Mouse (Mus musculus): ENCODE measurements at regions not wholly inside any gene's neighbourhood (a gene's known extent, or its start where the extent isn't known, plus 50 kb on each side); places are given as distances from the start of the nearest gene placed in this dataset.
A peak's percentile ranks its signal among the peaks of the same experiment; 100 is the strongest.

DNA sequence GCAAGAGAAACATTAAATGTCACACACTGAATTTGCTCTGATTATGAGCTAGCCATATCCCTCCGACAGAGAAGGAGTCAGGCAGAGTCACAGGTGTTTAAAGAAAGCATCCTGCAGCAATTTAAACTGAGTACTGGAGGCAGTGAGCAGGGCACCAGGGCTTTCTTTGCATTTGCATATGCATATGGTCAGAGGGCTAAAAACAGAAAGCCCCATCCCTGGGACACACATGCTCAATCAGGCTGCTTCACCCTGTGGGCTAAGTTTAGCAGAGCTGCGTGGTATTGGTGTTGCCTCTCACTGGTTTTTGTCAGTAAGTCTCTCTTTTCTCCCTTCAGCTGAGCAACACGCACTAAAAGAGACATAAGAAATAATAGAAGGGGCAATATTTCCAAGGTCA lies 289.9 kb upstream of the Rps6ka3 start:
- no peak for DNase-seq (ENCODE audit: low spot score)

DNA sequence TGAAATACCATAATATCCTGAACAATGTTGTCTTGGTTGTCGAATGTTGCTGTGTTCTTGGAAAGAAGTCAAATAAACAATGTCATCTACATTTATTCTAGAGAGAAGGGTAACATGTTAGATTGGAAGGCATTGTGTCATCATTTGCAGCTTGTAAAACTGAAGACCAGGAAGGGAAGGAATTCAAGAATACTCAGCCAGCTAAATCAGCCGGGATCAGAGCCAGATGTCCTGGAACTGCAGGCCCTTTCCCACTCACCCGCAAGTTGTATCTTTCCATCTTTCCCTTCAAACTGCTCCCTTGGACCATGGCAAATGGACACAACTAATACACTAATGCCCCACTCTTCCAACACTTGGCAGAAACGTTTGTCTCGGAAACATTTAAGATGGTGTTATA lies 288.7 kb upstream of the Rps6ka3 start:
- DNase-seq (ENCODE audit: low spot score) = no peak

DNA sequence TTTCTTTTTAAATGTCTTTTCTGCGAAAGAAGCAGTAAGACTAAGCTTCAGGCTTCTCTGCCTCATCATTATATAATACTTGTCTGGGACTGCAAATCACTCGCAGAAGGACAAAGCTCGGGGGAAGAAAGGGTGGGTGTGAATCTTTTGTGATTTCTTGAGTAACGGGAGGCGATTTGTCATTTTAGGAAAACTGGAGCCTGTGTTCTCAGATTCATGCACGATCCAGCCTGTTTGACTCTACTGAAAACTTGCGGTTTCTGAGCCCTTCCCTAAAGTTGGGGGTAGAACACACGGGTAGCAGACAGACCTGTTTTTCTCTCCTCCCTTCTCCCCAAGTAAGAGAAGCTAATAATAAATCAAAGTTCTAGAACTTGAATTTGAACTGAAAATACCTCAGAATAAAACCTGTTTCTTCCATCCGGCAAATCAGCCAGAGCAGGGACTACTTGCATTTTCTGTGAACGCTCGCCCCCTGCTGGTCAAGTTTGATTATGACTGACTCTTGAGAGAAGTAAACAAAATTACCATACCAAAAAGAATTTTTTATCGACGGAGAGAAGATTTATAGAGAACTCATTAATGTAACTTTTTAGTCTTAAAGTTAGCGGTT lies 288.2 kb upstream of the Rps6ka3 start:
- DNase-seq (ENCODE audit: low spot score) = peak; percentile 47

DNA sequence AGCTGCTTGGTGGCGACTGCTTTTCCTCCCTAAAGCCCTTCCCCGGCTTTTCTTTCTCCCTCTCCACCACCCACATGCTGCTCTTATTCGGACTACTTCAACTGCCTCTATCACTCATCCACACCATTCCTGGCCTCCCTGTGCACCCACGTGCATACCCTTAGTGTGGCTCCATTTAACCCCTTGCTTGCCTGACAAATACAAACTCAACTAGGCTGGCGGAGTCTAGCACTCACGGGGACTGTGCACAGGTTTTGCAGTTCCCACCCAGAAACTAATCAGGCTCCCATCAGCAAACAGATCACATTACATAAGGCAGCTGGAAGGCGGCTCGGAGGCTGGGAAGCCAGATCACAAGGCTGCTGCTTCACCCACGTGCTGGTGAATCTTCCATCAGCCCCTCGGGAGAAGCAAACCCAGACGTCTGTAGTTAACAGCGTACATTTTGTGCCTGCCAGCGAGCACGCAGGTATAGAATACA lies 287.0 kb upstream of the Rps6ka3 start:
- DNase-seq (ENCODE audit: low spot score) = peak; percentile 27

DNA sequence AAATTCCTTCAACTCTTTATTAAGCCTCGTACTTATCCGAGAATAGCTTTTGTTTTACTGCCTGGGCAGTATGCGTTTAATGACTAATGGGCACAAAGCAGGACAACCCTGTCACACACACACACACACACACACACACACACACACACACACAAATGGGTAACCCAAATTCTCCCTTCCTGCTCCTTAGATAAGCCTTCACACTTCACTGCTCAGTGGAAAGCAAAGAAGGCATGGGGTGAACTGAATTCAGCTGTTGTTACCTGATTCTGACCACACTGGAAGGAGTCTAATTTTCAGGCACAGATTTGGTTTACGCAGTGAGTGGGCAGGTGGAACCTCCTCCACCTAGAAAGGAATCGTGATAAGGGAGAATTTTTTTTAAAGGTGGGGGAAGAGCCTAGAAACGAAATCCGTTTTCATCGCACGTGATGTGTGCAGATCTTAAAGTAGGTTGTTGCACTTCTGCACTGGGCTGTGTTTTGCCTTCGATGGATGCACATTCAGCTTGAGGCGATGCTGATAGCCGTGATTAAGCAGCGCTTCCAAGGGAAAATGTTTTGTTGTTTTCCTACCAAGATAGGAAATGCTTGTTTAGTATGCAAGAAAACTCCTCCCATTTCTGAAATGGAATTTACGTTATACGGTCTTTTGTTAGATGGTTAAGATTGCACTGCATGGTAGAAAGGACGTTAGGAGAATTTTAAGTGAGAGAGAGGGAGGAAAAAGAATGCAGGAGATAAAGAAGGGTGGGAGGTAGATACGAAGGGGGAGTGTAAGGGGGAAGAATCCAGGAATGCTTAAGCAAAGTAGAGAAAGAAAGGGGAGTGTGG lies 286.2 kb upstream of the Rps6ka3 start:
- DNase-seq (ENCODE audit: low spot score) = no peak

DNA sequence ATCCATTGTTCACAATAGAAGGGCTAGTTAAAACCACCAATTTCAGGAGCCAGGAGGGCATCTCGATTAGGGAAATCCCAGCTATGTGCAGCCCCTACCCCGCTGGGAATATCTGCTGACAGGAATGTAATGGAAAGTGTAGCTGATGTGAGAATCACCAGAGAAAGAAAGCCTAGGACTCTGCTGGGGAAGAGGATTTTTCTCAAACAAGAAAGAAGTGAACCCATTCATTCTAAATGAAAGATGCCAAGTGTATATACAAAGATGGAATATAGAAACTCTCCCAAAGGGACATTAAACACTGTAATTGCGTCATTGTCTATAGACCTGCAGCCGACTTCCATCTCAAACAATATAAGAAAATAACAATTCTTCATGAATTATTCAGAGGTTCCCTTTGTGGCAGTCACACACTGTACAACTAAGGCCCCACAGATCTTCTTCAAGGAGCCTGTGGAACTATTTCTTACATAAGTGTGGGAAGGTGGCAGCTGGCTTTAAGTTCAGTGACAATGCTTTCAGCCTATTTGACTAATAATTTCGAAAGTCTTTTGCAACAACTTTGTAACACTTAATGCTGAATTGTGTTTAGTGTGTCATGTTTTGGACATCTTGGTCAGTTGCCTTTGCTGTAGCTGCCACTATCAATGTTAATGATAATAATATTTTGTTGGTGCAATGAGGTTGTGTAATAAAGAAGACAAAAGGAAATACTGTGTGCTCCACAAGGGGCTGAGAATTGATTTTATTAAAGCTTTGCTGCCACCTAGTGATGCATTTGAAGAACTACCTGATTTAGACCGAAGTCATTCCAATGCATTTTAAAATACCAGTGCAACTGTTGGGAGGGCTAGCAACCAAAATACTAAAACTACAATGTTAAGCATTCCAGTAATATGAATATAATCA lies 285.4 kb upstream of the Rps6ka3 start:
- DNase-seq (ENCODE audit: low spot score) = peak; percentile 29

DNA sequence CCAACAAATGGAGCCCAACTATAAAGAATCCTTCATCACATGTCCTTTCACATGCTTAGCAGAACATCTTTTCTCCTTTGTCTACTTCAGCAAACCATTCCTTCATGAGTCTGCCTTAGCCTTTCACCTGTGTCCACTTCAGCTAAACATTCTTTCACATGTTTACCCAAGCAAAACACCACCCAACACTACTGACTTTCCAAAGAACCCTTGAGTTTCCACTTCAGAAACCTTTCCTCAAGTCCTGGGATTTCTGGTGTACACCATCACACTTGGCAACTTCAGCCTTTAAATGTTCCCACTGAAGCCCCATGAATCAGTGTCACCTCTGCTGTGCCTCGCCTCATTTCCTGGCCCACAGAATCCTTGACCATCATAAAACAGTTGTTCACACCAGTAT lies 278.2 kb upstream of the Rps6ka3 start:
- no peak for DNase-seq (ENCODE audit: low spot score)

DNA sequence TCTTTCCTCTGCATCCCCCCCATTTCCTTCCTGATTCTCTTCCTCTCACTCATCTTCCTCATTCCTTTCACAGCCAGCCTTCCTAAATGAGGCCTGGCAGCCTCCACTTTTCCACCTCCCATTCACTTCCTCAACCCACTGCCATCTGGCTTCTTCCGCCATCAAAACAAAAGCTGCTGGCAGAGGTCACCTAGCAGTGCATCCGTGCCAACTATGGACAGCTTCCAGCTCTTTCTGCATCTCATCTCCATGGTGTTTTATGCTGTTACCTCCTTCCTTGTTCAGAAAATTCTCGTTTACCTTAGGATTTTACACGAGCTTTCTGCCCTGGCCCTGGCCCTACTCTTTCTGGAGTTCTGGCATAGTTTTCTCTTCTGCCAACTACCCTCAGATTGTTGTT lies 262.9 kb upstream of the Rps6ka3 start:
- DNase-seq (ENCODE audit: low spot score) = no peak

DNA sequence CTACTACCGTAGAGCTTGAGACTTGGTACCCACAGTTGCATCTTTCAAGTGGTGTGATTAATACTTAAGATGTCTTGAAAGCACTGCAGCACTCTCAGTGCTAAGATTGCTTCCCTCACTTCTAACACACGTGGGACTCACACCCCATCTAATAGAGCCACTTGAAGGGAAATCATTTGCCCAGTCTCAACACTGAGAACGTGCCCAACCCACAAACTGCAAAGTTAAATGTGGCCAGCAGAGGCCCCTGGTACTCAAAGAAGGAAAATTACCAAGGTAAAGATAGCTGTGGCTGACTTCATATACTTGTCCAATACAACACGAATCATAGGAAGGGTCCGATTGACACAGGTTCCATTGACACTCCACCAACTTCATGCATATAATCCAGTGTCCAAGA lies 238.4 kb upstream of the Rps6ka3 start:
- DNase-seq (ENCODE audit: low spot score) = no peak

DNA sequence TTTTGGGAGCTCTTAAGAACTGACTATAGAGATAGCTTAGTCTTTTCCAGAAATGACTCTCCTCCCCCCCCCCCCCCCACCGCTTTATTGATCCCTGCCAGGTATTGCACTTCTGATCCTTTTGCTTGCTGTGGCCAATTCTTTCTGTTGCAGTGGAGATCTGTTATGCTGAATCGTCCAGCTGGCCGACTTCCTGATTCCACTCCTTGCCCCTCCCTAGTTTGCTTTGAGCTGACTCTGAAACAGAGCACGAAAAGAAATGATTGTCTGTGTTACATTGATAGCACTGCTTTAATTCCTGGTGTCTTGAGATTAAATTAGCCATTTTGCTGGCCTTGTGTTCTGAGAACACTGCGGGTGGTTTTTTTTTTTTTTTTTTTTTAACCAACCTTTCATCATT lies 233.5 kb upstream of the Rps6ka3 start:
- no peak for DNase-seq (ENCODE audit: low spot score)

DNA sequence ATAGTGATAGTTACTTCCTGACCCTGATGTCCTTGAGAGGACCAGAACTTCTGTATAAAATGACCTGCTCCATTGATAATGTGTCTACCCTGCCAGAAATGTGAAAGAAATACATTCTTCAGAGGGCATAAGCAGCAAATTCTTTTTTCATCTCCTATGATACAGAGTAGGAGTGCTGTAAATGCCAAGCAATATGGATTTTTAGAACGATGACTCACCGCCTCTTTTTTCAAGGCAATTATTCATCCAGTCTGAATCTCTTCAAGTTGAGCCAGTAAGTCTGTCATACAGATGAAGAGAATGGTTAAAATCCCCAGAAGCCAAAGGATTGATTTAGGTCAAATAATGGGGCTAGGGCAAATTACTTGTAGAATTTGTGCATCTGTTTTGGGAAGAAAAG lies 225.4 kb upstream of the Rps6ka3 start:
- DNase-seq (ENCODE audit: low spot score) = no peak

DNA sequence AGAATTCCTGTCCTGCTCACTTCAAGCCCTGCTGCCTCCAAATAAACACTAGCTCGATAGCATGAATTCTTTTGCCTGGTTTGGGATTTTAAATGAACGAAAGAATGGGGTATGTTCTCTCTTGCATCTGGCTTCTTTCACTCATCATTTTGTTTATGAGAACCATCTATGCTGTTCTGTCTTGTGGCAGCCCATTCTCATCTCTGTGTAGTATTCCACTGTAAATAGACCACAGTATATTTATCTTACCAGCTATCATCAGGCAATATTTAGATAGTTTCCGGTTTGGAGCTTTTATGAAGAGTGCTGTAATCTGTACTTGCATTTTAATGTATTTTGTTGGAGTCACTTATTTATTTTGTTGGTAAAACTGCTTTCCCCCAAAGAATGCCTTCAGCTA lies 222.4 kb upstream of the Rps6ka3 start:
- DNase-seq (ENCODE audit: low spot score) = no peak

DNA sequence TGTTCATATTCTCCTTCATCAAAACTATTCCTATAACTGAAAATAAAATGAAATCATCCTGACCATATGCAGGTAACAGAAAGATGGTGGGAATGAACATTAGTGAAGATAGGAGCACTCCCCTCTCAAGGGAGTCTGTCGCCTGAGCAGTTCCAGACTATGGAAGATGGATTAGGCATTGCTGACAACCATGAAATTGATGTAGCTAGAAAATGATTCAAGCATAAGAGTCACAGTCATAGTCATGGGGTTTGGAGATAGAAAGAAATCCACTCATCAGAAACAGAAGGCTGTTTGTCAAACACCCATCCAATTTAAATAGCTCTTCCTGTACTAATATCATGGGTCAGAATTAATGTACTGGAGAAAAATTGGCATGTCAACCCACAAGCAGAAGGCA lies 191.2 kb upstream of the Rps6ka3 start:
- no peak for DNase-seq (ENCODE audit: low spot score)

DNA sequence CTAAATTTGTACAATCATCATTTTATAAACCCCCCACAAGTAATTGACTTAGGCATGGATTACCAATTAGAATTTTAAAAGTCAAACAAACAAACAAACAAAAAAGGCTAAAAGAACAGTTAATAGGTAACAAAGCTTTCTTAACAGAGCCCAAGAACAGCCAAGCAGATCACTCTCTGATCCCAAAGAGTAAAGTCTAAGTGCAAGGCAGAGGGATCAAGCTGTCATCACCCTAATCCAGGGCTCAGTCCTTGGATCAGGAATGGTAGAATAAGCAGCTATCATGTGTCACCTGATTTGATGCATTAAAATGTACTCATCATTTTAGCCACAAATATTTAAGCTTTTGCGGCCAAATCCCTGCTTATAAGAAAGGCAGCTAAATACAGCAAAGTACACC lies 183.8 kb upstream of the Rps6ka3 start:
- DNase-seq (ENCODE audit: low spot score) = no peak

DNA sequence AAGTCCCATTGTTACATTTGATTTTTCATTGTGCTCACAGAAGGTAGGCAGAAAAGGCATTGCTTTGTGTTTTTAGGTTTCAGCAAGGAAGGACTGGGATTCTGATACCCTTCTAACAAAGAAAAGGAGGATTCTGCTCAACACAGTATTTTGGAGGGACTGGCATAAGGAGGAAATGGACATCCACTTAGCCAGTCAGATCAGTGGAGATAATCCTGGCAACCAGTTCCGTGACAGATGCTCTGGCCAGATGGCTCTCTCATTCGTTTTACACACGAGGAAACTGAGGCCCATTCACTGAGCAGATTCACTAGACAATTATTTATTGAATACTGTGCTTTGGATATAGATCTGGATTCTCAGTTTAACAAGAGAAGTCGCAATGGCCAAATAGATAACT lies 178.2 kb upstream of the Rps6ka3 start:
- DNase-seq (ENCODE audit: low spot score) = no peak

DNA sequence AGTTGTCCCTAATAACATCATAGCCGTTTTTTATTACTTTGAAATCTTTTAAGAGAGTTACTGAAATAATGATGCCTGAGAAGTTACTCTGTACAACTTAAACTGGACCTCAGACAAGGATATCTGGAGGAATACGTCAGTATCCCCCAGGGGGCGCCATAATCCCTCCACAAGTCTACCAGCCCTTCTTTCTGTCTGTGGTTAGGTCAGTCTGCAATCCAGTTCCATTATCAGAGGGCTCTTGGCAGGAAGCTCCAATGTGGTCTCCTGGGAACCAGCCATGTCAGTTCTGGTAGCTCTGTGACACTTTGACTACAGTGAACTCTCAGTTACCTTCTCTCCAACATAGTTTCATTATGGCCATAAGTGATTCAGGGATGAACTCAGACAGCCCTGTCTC lies 166.7 kb upstream of the Rps6ka3 start:
- DNase-seq (ENCODE audit: low spot score) = no peak

DNA sequence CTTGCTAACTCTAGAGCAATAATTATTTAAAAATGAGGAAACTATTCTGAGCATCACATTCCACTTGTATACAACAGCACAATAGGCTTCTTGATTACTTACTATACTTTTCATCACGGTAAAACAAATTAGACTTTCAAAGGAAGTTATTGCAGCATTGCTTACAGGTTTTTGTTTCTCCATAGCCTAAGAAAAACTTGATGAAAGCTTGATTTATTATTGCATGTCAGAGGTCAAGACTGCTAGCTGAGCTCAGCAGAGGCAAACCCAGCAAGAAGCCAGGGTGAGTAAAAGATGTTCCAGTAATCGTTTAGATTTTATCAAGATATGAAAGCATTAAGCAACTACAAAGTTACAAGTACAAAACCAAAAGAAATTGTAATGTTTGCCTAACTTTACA lies 162.2 kb upstream of the Rps6ka3 start:
- no peak for DNase-seq (ENCODE audit: low spot score)

DNA sequence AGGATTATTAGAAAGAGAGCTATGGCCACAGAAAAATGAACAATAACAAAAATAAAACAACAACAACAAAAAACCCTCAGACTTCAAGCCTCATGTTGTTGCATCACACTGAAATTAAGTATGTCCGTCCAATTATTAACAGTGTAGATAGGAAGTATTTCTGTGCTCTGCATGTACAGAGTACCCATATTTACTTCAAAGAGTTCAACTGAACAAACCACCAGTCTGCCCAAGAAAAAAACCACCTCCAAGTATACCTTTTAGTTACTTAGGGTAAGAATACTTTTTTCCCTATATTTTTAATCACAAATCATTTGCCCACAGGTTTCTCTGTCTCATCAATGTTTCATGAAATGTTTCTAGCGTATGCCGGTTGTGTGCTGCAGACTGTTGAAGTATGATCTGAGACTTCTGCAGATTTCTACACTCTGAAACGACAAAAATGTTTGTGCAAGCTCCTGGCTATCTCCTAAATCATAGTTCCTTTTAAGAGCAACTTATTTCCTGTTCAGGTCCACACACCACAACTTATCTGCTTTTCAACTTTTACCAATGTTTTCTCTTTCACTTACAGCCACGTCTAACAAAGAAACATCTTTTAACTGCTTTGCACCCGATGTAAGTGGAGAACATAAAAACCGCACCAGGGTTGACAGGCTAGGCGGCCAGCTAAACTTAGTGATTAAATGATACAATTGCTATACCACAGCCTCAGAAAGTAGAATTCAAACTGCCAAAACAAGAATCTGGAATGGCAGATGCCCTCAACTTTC lies 154.2 kb upstream of the Rps6ka3 start:
- DNase-seq (ENCODE audit: low spot score) = no peak

DNA sequence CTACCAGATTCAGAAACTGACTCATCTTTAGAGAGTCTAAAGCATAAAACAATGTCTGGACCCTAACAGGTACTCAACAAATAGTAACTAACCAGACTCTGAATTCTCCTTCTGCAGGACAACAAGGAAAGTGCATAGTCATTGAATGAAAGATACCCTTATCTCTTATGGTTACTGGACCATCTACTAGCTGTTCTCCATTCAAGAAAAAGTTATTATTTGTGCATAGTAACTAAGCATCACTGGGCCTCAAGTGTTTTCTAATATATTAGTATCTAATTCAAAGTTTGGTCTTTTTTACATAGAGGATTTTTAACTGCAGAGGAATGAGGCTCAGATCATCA lies 153.7 kb upstream of the Rps6ka3 start:
- no peak for DNase-seq (ENCODE audit: low spot score)

DNA sequence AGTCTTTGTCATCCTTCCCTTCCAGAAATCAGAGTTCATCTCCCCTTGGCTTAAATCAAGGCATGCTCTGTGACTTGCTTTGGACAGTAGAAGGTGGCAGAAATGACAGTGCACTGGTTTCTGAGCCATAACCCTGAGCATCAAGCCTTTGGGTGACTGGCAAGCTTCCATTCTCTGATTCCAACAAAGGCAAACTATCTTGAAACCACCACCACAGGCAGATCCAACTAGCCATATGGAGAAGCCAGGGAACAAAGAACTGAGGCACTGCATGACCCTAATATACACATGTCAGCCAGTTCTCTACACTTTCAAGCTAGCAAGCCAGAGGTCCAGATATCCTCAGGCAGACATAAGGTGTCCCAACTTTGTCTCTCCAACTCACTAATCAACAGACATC lies 151.2 kb upstream of the Rps6ka3 start:
- DNase-seq (ENCODE audit: low spot score) = no peak

DNA sequence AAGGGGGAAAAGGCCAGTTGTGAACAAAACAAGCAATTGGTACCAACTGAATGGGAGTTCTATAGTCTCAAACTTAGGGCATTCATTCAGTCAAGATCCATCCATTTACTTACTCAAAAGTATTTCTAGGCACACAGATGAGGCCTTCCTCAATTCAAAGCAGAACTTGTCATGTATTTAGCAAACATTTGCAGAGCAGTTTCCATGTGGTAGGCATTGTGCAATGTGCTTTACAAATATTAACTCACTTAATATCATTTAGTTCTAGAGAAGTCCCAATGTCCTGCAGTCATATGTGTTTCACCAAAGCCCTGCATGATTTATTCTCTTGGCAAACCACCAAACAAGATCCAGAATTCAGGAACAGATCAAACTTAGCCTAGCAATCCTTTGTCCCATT lies 148.8 kb upstream of the Rps6ka3 start:
- no peak for DNase-seq (ENCODE audit: low spot score)

DNA sequence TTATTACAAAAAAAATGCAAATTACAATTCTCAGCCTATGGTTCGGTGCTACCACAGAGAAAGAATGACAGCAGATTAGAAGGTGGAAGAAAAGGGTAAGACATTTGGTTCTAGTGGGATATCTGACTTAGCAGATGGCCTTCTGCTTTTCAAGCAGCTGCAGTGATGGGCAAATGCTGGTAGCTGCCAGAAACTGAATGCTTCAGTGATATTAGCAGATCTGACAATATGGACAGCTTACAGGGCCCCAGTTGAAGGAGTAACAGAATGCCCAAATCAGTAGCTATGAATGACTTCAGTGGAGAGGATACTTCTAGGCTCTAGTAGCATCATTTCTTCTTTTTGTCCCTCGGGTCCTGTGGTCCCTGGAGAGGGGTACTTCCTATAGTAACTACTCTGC lies 143.9 kb upstream of the Rps6ka3 start:
- DNase-seq (ENCODE audit: low spot score) = no peak

Measured in layer of hippocampus, adult 9-10 months (tissue).